Mouse (Mus musculus) midbrain, embryonic 11.5 days (tissue): ENCODE results near the gene Ssc4d. TPM values are rescaled to one million over a fixed set of nuclear protein-coding genes. Genes with fewer than 3 reads are reported as not detected.

Experiments used
- ATAC-seq: fragments of 200-750 bp; cut with Nextera tagmentation; 2 replicates; pipeline ENCODE4 v1.8.0; 2017; ENCODE audit warnings: moderate TSS enrichment, moderate library complexity; ENCODE audit not compliant: low FRiP score
- DNase-seq: peaks from one replicate; pipeline ENCODE4 v3.0.0; 2015; ENCODE audit warnings: low spot score; ENCODE audit errors: missing footprints
- H3K27ac ChIP-seq: fragments of 300-500 bp; sonication (generic); 2 replicates; pipeline ENCODE4 v1.5.1; 2014; ENCODE audit warnings: low read depth, low read length
- H3K27me3 ChIP-seq: fragments of 300-500 bp; sonication (generic); 2 replicates; pipeline ENCODE4 v1.6.1; 2014; ENCODE audit warnings: mild to moderate bottlenecking, low read length, moderate library complexity, mixed read lengths; ENCODE audit not compliant: control insufficient read depth, insufficient read depth
- H3K36me3 ChIP-seq: fragments of 300-500 bp; sonication (generic); 2 replicates; pipeline ENCODE4 v1.6.1; 2014; ENCODE audit warnings: mild to moderate bottlenecking, low read length, moderate library complexity, mixed read lengths; ENCODE audit not compliant: control insufficient read depth, insufficient read depth
- H3K4me1 ChIP-seq: fragments of 300-500 bp; sonication (generic); 2 replicates; pipeline ENCODE4 v1.6.1; 2014; ENCODE audit warnings: low read length; ENCODE audit not compliant: control insufficient read depth, insufficient read depth
- H3K4me2 ChIP-seq: fragments of 300-500 bp; sonication (generic); 2 replicates; pipeline ENCODE4 v1.6.1; 2014; ENCODE audit warnings: mild to moderate bottlenecking, moderate library complexity
- H3K4me3 ChIP-seq: fragments of 300-500 bp; sonication (generic); 2 replicates; pipeline ENCODE4 v1.5.1; 2014; ENCODE audit warnings: low read depth, low read length
- H3K9ac ChIP-seq: fragments of 300-500 bp; sonication (generic); 2 replicates; pipeline ENCODE4 v1.6.1; 2014; ENCODE audit warnings: low read length
- H3K9me3 ChIP-seq: fragments of 300-500 bp; sonication (generic); 2 replicates; pipeline ENCODE4 v1.6.1; 2016; ENCODE audit warnings: low read length; ENCODE audit not compliant: control insufficient read depth
- WGBS: fragments of 180-500 bp; shearing (Covaris S2); extraction: QIAGEN DNeasy Blood & Tissue Kit; methylation state at CpG from one replicate; pipeline ENCODE4 v1.1.7; 2014; 5-methylcytosine and 5-hydroxymethylcytosine counted together
- polyA plus RNA-seq: library from polyadenylated mRNA; unstranded; fragments of >200 nt; fragmentation: Nextera tagmentation; extraction: Ambion mirVana; gene quantifications from 2 replicates; pipeline ENCODE4 v1.2.1, GENCODE M21; 2014

Gene Ssc4d
- 0.68 and 0.86 TPM in 2 replicates for polyA plus RNA-seq

DNA sequence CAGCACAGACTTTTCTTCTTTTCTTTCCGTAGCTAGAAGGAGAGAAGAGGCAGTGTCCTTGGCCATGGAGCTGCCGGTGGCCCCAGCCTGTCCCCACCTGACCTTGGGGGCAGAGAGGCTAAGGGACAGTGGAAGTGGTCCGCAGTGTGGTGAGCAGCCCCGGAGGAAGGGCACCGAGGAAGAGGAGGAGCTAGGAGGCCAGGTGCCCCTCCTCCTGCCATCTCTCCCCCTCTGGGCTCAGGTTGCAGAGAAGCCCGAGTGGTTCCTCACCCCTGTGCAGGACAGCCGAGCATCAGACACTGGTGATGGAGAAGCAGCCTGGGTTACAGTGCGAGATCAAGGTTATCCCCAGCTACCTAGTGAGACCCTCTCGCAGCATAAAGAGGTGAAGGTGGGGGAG, at the start of gene Ssc4d:
Ssc4d (minus strand) TSS at position 167 of the 400 bp plus-strand sequence.
- Histone ChIP-seq H3K9me3 (no peaks in the 10 kb centered on the region), H3K27ac (no peak within 1 kb of the TSS), H3K9ac (no peak within 1 kb of the TSS), H3K4me1 (no peaks in the 10 kb centered on the region), H3K4me2 (no peak within 1 kb of the TSS), H3K4me3 (no peak within 1 kb of the TSS), H3K36me3 (no peaks in the 10 kb centered on the region), H3K27me3 (no peaks in the 10 kb centered on the region)
- DNase-seq, result no peak
- 19% methylated on average over 9 of the region's 9 CpGs for WGBS
- ATAC-seq, result no peak

DNA sequence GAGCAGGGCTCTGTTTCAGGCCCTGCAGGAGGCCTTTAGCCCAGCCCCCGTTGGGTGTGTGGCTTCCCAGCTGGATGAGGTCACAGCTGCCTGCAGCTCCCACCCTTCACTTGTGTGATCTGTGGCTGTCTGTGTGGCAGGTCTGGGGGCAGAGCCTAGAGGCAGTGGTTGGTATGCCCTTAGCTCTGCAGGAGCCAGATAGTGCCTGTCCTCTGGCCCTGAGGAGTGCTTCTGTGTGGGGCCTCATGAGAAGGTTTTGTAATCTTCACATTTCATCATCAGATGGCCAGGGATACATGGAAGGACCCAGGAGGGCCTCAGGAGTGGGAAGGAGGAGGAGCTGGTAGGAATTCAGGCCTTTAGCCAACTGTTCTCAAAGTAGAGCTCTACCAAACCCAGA, 45.6 kb upstream of the Ssc4d start:
- Histone ChIP-seq H3K4me1 (no peaks in the 10 kb centered on the region), H3K4me3 (no peak overlapping the region), H3K9ac (no peak overlapping the region), H3K27me3 (no peaks in the 10 kb centered on the region), H3K4me2 (no peak overlapping the region), H3K36me3 (0 out of 2 replicates have a peak, but pooled peaks cover 2% of the 10 kb centered on the region), H3K27ac (no peak overlapping the region), H3K9me3 (no peaks in the 10 kb centered on the region)
- DNase-seq (no peak), ATAC-seq (no peak)
- WGBS, result 30% methylated on average over 1 of the region's 1 CpGs

- Histone ChIP-seq H3K4me1 (no peaks in the 10 kb centered on the region), H3K36me3 (0 out of 2 replicates have a peak, but pooled peaks cover 2% of the 10 kb centered on the region), H3K27me3 (no peaks in the 10 kb centered on the region), H3K9me3 (no peaks in the 10 kb centered on the region), H3K27ac (no peak overlapping the region), H3K4me2 (no peak overlapping the region), H3K4me3 (no peak overlapping the region), H3K9ac (no peak overlapping the region)
- WGBS, result 84% methylated on average over 2 of the region's 2 CpGs
- no peak for DNase-seq
- no peak for ATAC-seq
Observed at GRCm38 (mm10) chr5:136018726-136019125, 44.4 kb upstream of the Ssc4d start.

- WGBS, result 89% methylated on average over 6 of the region's 6 CpGs
- H3K4me3 ChIP-seq, result no peak overlapping the region
- no peaks in the 10 kb centered on the region for H3K27me3 ChIP-seq
- no peak for ATAC-seq
- no peaks in the 10 kb centered on the region for H3K9me3 ChIP-seq
- H3K4me1 ChIP-seq, result no peaks in the 10 kb centered on the region
- no peak overlapping the region for H3K4me2 ChIP-seq
- H3K27ac ChIP-seq, result no peak overlapping the region
- 0 out of 2 replicates have a peak, but pooled peaks cover 5% of the 10 kb centered on the region for H3K36me3 ChIP-seq
- DNase-seq, result no peak
- no peak overlapping the region for H3K9ac ChIP-seq
Observed at GRCm38 (mm10) chr5:136017262-136017661, 42.9 kb upstream of the Ssc4d start.

DNA sequence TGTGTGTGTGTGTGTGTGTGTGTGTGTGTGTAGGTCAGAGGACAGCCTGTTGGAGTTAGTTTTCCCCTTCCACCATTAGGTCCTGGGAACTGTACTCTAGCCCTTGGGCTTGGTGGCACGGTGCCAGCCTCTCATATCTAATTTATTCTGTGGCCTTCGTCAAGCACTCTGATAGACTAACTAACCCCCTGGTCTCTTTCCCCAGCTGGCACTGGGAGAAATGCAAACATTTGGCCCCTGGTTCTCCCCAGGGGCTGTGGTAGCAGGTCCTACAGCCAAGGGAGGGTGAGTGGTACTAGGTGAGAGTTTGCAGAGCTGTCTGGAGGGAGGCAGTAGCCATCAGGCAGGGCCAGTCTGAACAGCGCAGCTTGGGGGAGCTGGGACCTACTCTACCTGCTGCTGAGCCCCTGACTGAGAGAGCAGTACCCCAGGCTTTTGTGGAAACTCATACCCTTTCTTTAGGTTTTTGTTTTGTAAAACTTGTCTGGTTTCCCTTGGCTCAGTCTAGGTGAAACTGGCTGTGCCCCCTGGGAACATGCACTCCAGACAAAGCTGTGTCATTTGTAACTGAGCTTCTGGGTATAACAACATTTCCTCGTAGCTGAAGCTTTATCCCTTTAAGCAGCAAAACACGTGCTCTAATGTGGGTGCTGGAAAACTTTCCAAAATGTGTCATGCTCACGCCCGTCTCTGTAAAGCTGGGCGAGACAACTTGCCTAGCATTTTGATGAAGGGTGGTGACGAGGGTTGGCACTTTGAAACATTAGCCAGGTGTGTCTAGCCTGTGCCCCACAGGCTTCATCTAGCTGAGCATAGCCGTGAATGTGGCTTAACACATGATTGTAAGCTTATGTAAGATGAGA, 41.9 kb upstream of the Ssc4d start:
- H3K4me1 ChIP-seq, result no peaks in the 10 kb centered on the region
- DNase-seq (no peak), ATAC-seq (no peak)
- H3K9ac ChIP-seq, result no peak overlapping the region
- WGBS, result 89% methylated on average over 10 of the region's 10 CpGs
- no peak overlapping the region for H3K4me3 ChIP-seq
- peaks cover 6% of the 10 kb centered on the region; the same call in 1 of the 2 replicates for H3K36me3 ChIP-seq
- no peak overlapping the region for H3K4me2 ChIP-seq
- H3K9me3 ChIP-seq, result no peaks in the 10 kb centered on the region
- no peak overlapping the region for H3K27ac ChIP-seq
- H3K27me3 ChIP-seq, result no peaks in the 10 kb centered on the region

- no peak overlapping the region for H3K4me3 ChIP-seq
- no peak overlapping the region for H3K27ac ChIP-seq
- peaks cover 7% of the 10 kb centered on the region; the same call in 1 of the 2 replicates for H3K36me3 ChIP-seq
- H3K9ac ChIP-seq, result no peak overlapping the region
- DNase-seq (no peak), ATAC-seq (no peak)
- WGBS, result 85% methylated on average over 10 of the region's 10 CpGs
- H3K27me3 ChIP-seq, result no peaks in the 10 kb centered on the region
- H3K9me3 ChIP-seq, result no peaks in the 10 kb centered on the region
- H3K4me2 ChIP-seq, result no peak overlapping the region
- H3K4me1 ChIP-seq, result no peaks in the 10 kb centered on the region
Observed at GRCm38 (mm10) chr5:136015586-136015985, 41.3 kb upstream of the Ssc4d start.

- DNase-seq, result no peak
- Histone ChIP-seq H3K9me3 (no peaks in the 10 kb centered on the region), H3K27ac (no peak overlapping the region), H3K4me1 (no peaks in the 10 kb centered on the region), H3K27me3 (no peaks in the 10 kb centered on the region), H3K36me3 (peaks cover 7% of the 10 kb centered on the region; the same call in 1 of the 2 replicates), H3K9ac (no peak overlapping the region), H3K4me2 (no peak overlapping the region), H3K4me3 (no peak overlapping the region)
- WGBS, result 86% methylated on average over 10 of the region's 10 CpGs
- ATAC-seq, result no peak
Observed at GRCm38 (mm10) chr5:136014877-136015276, 40.5 kb upstream of the Ssc4d start.

DNA sequence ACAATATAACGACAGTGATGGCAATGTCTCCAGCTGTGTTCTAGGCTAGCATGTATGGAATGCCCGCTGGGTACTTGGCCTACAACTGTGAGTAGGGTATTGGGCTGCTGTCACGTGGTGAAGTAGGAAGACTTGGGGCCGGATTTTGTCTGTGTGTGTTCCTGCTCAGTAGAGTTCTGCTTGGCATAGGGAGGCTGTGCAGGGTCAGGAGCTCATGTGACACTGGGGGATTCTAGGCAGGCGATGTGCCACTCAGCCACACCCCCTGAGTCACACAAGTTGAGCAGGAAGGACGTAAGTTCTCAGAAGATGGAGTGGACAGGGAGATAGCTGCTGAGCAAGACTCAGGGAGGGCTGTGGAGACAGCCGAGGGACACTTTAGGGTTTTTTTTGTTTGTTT, 33.4 kb upstream of the Ssc4d start:
- ATAC-seq (no peak), DNase-seq (no peak)
- H3K27ac ChIP-seq, result no peak overlapping the region
- WGBS, result 79% methylated on average over 7 of the region's 7 CpGs
- H3K9ac ChIP-seq, result no peak overlapping the region
- H3K4me1 ChIP-seq, result no peaks in the 10 kb centered on the region
- H3K36me3 ChIP-seq, result peaks cover 9% of the 10 kb centered on the region; the same call in 1 of the 2 replicates
- no peaks in the 10 kb centered on the region for H3K27me3 ChIP-seq
- H3K9me3 ChIP-seq, result no peaks in the 10 kb centered on the region
- H3K4me2 ChIP-seq, result no peak overlapping the region
- H3K4me3 ChIP-seq, result no peak overlapping the region

- H3K27me3 ChIP-seq, result no peaks in the 10 kb centered on the region
- no peaks in the 10 kb centered on the region for H3K9me3 ChIP-seq
- DNase-seq (no peak), ATAC-seq (no peak)
- no peak overlapping the region for H3K4me3 ChIP-seq
- 88% methylated on average over 4 of the region's 4 CpGs for WGBS
- H3K36me3 ChIP-seq, result 0 out of 2 replicates have a peak, but pooled peaks cover 2% of the 10 kb centered on the region
- H3K4me1 ChIP-seq, result no peaks in the 10 kb centered on the region
- no peak overlapping the region for H3K4me2 ChIP-seq
- H3K9ac ChIP-seq, result no peak overlapping the region
- H3K27ac ChIP-seq, result no peak overlapping the region
Observed at GRCm38 (mm10) chr5:136004537-136004936, 30.2 kb upstream of the Ssc4d start.
